Mouse (Mus musculus) kidney, postnatal 14 days (tissue): Measurements from ENCODE around the gene Ccdc136.

Experiments
- DNase-seq: peaks from one replicate; pipeline ENCODE4 v3.0.0; 2022; ENCODE audit warnings: mixed read lengths

The Ccdc136 gene

GRCm38 (mm10) chr6:29396714-29397540 is 818 bp downstream of the Ccdc136 start:
- no peak for DNase-seq

GRCm38 (mm10) chr6:29397575-29397974 is 1.5 kb downstream of the Ccdc136 start:
- peak; percentile 16 for DNase-seq

- DNase-seq: no peak
Observed at GRCm38 (mm10) chr6:29399851-29400250, 3.7 kb downstream of the Ccdc136 start.

GRCm38 (mm10) chr6:29402693-29403342 is 6.7 kb downstream of the Ccdc136 start:
- DNase-seq: peak; percentile 16

GRCm38 (mm10) chr6:29406412-29406811 is 10.3 kb downstream of the Ccdc136 start:
- DNase-seq: no peak

- no peak for DNase-seq
Observed at GRCm38 (mm10) chr6:29415446-29415845, 19.3 kb downstream of the Ccdc136 start.

- DNase-seq: no peak
Observed at GRCm38 (mm10) chr6:29420596-29420995, 24.5 kb downstream of the Ccdc136 start.

GRCm38 (mm10) chr6:29425118-29425517 is 29.0 kb downstream of the Ccdc136 start:
- DNase-seq: no peak

GRCm38 (mm10) chr6:29426331-29426730 is 30.2 kb downstream of the Ccdc136 start:
- no peak for DNase-seq

GRCm38 (mm10) chr6:29428171-29428570 is 32.1 kb downstream of the Ccdc136 start:
- no peak for DNase-seq

- no peak for DNase-seq
Observed at GRCm38 (mm10) chr6:29430681-29431420, 34.7 kb downstream of the Ccdc136 start.

- no peak for DNase-seq
Observed at GRCm38 (mm10) chr6:29431473-29431872, 35.4 kb downstream of the Ccdc136 start.

- no peak for DNase-seq
Observed at GRCm38 (mm10) chr6:29432156-29432555, 36.0 kb downstream of the Ccdc136 start.

GRCm38 (mm10) chr6:29432676-29433037 is 36.5 kb downstream of the Ccdc136 start:
- DNase-seq: no peak

GRCm38 (mm10) chr6:29433038-29433803 is 37.1 kb downstream of the Ccdc136 start, which contains the start of gene Flnc:
Flnc (plus strand) TSS chr6:29433256.
- DNase-seq: peak; percentile 51

- DNase-seq: no peak
Observed at GRCm38 (mm10) chr6:29433804-29434795, 38.0 kb downstream of the Ccdc136 start.

GRCm38 (mm10) chr6:29434911-29435691 is 39.0 kb downstream of the Ccdc136 start:
- DNase-seq: no peak

- no peak for DNase-seq
Observed at GRCm38 (mm10) chr6:29435940-29436451, 39.9 kb downstream of the Ccdc136 start.

- DNase-seq: peak; percentile 22
Observed at GRCm38 (mm10) chr6:29436461-29436934, 40.4 kb downstream of the Ccdc136 start.

- DNase-seq: no peak
Observed at GRCm38 (mm10) chr6:29439251-29439650, 43.1 kb downstream of the Ccdc136 start.
